Mouse (Mus musculus) ES-Bruce4 (cell line): ENCODE measurements around the gene Cnnm1.
A peak's percentile ranks its signal among the peaks of the same experiment; 100 is the strongest.

Experiments
- CTCF ChIP-seq: IDR thresholded peaks from one replicate; pipeline ENCODE4 v1.8.1; 2011; ENCODE audit warnings: low read depth, low read length
- POLR2A ChIP-seq: IDR thresholded peaks from one replicate; pipeline ENCODE4 v1.8.1; 2011; ENCODE audit warnings: low read length; ENCODE audit not compliant: insufficient read depth

- TF ChIP-seq POLR2A: no peak
- TF ChIP-seq CTCF: peak; percentile 40
Measured at GRCm38 (mm10) chr19:43478891-43479290, 38.7 kb downstream of the Cnnm1 start.
